Mouse (Mus musculus) lung, postnatal 14 days (tissue): ENCODE results near the gene 8030474K03Rik.
"Not testable (repeated sequence)": the region's sequence is repeated elsewhere in the genome, so short reads cannot be mapped to it uniquely, and the experiment has no call there.

Source experiments
- DNase-seq: peaks from one replicate; pipeline ENCODE4 v3.0.0; 2021

The 8030474K03Rik gene

DNA sequence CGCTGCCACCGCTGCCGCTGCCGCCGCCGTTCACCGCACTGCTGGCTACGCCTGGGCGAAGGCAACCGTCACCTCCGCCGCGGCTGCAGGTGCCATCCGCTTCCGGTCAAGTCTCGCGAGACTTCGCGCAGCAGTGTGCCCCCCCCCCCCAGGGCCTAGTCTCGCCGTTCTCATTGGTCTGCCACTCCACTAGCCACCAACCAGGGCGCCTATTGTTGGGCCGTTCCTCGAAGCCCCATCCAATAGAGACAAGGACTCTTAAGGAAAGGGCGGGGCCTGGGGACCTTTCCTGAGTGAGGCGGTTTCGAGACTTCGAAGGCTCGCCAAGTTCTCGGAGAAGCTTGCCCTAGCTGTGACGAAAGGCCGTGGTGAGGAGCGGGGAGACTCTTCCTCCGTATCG is at the start of gene 8030474K03Rik, which contains the start of gene Gm4779:
Gene 8030474K03Rik (plus strand): TSS at position 315 of the 400 bp plus-strand sequence.
Gene Gm4779 (minus strand): TSS at position 82 of the 400 bp plus-strand sequence.
- DNase-seq = no peak

DNA sequence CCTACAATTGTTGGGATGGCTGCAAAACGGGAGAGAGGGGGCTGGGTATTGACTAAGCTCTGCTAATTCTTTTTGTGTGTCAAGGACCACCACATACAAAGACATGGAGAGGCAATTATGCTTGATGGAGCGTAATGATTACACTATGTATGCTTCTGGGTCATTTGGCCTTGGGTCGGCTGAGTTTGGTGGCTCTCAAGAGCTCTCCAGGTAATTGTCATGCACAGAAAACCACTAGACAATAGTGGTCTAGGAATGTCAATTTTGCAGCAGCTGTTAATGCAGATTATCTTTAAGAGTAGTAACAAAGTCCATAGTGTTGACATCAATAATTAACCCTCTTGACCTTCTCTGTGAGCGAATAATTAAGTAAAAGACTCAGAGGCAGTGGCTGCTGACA is 44.3 kb upstream of the 8030474K03Rik start:
- DNase-seq = no peak

DNA sequence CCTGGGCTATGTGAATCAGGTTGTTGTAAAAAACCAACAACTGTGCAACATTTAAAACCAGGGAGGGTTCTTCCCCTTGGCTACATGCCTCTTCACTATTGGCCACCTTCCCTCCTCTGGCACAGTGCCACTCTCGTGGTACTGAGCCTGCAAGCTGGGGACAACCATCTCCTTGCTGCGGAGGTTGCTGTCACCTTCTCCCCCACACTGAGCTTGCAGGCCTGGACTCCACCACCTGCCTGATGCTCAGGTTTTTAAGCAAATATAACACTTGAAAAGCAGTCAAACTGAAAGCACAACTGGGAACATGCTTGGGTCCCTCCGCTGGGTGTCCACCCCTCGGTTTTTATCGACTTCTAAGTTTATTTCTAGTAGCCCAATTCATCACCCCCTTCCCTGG is 40.0 kb upstream of the 8030474K03Rik start:
- peak; percentile 24 for DNase-seq

DNA sequence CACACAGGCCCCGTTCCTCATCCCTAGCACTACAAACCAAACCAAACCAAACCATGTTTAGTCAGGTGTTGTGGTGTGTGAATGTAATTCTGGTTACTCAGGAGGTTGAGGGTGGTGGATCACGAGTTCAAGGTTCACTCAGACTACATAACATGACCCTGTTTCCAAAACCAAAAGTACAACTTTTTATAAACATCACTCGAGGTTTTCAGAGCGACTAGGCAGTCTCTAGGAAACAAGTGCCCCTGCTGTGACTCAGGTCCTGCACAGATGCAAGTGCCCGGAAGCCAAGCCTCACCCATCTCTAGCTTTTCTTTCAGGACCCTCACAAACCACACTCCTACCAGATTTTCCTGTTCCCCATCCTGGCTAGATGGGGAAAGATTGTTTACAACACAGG is 29.8 kb upstream of the 8030474K03Rik start:
- DNase-seq = no peak

DNA sequence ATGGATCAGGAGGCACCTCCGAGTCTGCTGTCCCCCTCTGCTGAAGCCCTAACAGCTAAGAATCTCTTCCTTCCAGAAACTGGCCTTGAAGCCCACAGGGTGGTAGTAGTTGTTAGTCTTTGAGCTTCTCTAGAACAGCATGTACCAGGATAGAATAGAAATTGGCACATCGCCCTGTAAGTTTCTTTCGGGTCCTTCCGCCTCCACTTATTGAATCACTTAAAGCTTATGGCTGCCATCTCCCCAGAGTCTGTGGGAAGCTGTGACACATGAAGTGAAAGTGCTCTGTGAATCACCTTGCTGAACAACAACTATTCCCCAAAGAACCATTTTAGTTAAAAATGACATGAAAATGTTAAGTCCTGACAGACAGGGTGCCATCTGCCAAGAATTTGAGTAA is 29.3 kb upstream of the 8030474K03Rik start:
- DNase-seq = no peak

DNA sequence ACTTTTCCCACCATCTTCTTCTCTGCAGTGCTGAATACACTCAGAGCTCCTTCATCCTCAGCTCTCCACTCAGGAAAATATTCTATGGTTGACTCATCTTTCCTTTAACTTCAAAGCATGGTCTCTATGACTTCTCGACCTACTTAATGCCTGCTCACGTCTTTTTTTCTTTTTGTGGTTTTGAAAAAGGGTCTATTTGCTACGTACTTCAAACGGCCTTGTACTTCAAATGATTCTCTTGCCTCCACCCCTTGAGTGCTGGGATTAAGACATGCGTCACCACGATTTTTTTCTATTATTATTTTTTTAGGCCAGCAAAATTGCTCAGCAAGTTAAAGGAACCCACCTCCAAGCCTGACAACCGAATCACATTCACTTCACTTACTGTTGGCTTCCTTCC is 27.2 kb upstream of the 8030474K03Rik start:
- no peak for DNase-seq

DNA sequence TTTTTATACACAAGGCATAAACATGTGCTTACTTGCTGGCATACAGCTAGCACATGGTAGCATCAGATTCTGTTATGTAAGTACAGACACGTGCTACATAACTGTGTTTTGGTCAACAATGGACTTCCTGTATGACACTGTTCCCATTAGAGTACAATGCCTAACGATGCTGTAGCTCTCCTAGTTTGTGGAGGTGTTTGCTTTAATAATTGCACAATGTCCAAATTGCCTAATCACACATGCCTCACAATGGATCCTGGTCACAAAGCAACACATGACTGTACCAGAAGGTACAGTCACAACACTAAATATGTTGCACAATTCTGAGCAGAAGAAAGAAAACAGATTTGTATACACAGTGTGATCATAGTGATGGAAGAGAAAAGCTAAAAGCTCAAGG is 25.0 kb upstream of the 8030474K03Rik start:
- DNase-seq = no peak

DNA sequence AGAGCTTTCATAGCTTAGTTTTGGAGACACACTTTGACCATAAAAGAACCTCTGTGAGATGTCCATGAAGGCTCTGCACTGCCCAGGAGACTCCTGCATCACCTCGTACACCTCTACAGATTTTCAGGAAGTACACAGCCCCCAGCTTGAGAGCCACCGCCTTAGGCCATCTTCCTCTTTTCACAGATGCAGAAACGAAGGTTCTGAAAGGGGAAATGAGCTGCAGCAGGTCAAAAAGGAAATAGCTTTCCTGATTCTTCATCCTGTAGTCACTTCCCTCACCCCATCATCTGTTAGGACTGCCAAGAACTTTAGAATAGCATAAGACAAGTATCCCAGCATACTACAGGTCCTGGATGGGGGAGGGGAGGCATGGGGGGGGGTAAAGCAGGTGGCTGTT is 24.1 kb upstream of the 8030474K03Rik start:
- DNase-seq = no peak

DNA sequence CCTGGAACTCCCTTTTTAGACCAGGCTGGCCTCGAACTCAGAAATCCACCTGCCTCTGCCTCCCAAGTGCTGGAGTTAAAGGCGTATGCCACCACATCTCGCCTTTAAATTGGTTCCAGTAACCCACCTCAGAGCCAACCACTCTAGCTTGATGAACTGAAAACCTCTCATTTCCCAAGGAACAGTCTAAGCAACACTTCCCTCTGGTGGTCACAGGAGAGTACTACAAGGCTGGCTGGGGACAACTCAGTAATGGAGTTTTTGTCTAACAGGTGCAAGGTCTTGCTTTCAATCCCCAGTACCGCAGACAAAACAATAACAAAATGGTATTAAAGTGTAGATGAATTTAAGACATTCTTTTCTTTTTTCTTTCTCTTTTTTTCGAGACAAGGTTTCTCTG is 22.4 kb upstream of the 8030474K03Rik start:
- DNase-seq = peak; percentile 60

DNA sequence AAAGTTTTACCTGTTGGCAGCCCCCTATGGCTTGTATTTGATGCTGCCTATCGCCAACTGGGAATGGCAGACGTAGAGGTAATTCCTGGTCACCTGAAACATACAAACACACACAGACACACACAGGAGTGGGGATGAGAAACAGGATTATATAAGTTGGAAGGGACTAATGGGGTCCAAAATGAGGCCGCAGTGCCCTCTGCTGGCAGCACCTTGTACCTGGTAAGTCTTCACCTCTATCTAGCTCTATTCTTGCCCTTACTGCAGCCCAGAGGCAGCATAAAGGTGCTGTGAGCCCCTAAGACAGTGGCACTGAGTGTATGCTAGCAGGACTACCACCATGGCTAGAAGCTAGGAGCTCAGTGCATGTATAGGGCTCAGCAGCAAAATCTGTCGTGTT is 2.9 kb upstream of the 8030474K03Rik start:
- peak; percentile 51 for DNase-seq

DNA sequence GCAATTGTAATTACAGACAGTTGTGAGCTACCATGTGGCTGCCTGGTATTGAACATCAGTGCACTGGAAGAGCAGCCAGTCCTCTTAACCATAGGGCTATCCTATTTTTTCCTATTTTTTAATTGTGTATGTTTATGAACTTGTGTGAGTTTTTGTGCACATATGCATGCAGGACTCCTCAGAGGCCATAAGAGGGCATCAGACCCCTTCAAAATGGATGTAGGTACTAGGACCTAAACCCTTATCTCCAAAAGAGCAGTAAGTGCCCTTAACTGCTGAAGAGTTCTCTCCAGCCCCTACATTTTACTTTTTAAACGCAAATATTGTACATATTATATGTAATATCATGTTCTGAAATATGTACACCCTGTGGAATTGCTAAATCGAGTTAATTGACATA is 11.1 kb downstream of the 8030474K03Rik start:
- peak; percentile 1 for DNase-seq

DNA sequence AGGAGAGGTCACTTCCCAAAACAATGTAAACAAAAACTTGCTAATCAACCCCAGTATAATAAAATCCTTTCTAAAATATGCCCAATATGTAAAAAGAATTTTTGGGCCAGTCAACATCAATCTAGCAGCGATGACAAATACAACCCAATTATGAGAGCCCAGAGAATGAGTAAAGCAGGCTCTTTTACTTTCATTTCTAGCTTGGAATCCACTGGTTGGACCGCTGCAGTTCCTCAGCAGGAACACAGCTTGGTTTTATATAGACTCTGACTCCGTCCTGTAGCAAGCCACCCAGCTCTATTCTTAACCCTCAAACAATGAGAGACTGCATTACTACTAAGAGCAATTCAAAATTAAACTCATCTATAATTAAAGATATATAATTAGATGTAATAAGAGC is 17.3 kb downstream of the 8030474K03Rik start:
- DNase-seq = no peak

DNA sequence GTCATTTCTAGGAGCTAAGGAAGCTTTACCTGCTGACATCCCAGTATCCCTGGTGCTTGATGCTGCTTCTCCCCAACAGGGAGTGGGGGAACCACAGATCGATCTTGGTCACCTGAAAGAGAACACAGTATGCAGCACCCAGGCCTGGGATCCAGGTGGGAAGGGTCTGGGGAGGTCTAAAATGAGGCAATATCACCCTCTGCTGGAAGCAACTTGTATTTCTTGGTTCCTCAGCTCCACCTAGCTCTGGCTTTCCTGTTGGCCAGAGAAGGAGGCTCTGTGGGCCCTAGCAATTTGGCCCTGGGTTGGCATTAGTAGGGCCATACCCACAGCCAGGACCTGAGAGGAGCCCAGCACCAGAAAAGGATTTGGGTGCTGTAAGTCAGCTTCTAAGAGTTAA is 24.7 kb downstream of the 8030474K03Rik start:
- DNase-seq = peak; percentile 3

DNA sequence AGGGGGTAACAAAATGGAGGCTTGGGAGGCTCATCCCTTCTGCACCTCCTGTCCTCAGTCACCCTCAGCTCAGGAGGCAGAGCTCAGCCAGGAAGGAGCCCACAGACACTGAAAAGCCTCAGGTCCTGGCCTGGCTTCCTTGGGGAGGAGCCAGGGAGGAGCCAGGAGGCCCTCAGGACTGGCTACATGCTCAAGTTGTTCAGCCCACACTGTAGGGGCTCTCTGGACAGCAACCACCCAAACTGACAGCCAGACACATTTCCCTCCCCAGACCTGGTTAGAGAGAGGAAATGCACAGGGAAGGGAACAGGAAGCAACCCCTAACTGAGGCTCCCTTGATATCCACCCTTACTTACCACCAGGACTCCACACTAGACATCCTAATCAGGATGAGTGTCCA is 25.5 kb downstream of the 8030474K03Rik start:
- DNase-seq = not testable (repeated sequence)

DNA sequence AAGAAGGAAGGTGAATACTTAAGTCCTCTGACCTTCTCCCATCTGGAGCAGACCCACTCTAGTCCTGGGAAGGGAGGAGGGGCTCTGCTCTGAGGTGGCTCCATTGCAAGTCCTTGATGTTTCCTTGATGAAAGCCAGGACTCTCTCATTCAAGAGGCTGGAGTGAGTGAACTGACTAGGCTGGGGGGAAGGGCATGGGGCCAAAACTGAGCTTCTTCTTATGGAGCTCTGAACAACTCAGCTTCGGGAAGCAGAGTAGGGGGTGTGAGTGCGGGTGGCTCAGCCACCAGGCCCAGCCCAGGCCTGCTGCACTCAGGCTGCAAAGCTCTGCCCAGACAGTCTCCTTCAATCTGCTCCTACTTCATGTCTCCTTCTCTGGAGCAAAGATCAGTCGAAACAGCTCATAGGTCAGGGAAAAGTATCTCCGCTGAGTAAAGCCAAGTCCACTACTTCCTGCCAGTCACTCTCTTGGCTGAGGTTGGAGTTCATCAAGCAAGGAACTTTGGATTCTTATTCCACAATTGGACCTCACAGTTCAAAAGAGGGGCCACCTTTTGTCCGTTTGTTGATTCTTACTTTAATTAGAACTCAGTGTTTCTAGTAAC is 52.8 kb downstream of the 8030474K03Rik start:
- DNase-seq = peak; percentile 4
